Mouse (Mus musculus) C2C12 (cell line): ENCODE results near the gene Hykk. TPM values are rescaled to one million over a fixed set of nuclear protein-coding genes. Genes with fewer than 3 reads are reported as not detected.
"Not testable (repeated sequence)": the region's sequence is repeated elsewhere in the genome, so short reads cannot be mapped to it uniquely, and the experiment has no call there.

Experiments used
- H3K27me3 ChIP-seq: one replicate; pipeline ENCODE4 v1.6.1; 2011; ENCODE audit not compliant: control insufficient read depth, insufficient read depth, insufficient read length
- H3K36me3 ChIP-seq: one replicate; pipeline ENCODE4 v1.6.1; 2011; ENCODE audit not compliant: control insufficient read depth, insufficient read depth
- H3K4me3 ChIP-seq: one replicate; pipeline ENCODE4 v1.5.1; 2011; ENCODE audit warnings: mild to moderate bottlenecking, control low read depth; ENCODE audit not compliant: poor library complexity, insufficient read depth, severe bottlenecking
- H3K79me2 ChIP-seq: one replicate; pipeline ENCODE4 v1.6.1; 2011; ENCODE audit not compliant: control insufficient read depth, insufficient read depth
- H3K79me3 ChIP-seq: one replicate; pipeline ENCODE4 v1.6.1; 2011; ENCODE audit warnings: low read depth, control low read depth
- H3ac ChIP-seq: one replicate; pipeline ENCODE3; 2011; ENCODE audit warnings: low read depth; ENCODE audit not compliant: control insufficient read depth, insufficient read length
- CEBPB ChIP-seq: IDR thresholded peaks from one replicate; pipeline ENCODE4 v1.6.1; 2011; ENCODE audit warnings: low read depth, mild to moderate bottlenecking, control low read depth, moderate library complexity
- CTCF ChIP-seq: IDR thresholded peaks from one replicate; pipeline ENCODE4 v1.5.1; 2011; ENCODE audit not compliant: control insufficient read depth, insufficient read depth, insufficient read length
- FOSL1 ChIP-seq: IDR thresholded peaks from one replicate; pipeline ENCODE4 v1.8.0; 2011; ENCODE audit warnings: mild to moderate bottlenecking, low read length; ENCODE audit not compliant: poor library complexity, insufficient read depth, severe bottlenecking
- MAX ChIP-seq: IDR thresholded peaks from one replicate; pipeline ENCODE4 v1.6.1; 2011; ENCODE audit warnings: mild to moderate bottlenecking, control low read depth
- MYOD1 ChIP-seq: IDR thresholded peaks from one replicate; pipeline ENCODE4 v1.6.1; 2011; ENCODE audit warnings: low read depth; ENCODE audit not compliant: control insufficient read depth, insufficient read length
- MYOG ChIP-seq: IDR thresholded peaks from one replicate; pipeline ENCODE4 v1.6.1; 2011; ENCODE audit not compliant: control insufficient read depth, insufficient read length; ENCODE audit errors: extremely low read depth
- USF1 ChIP-seq: IDR thresholded peaks from one replicate; pipeline ENCODE4 v1.6.1; 2011; ENCODE audit warnings: low read depth, mild to moderate bottlenecking, control low read depth, moderate library complexity
- polyA plus RNA-seq: library from polyadenylated mRNA; unstranded; fragments of >200 nt; fragmentation: generic; extraction: Trizol; gene quantifications from one replicate; pipeline ENCODE4 v1.2.1, GENCODE M21; 2012; ENCODE audit warnings: missing spikeins

Gene Hykk
- polyA plus RNA-seq, 1 experiment = 0.08 TPM

DNA sequence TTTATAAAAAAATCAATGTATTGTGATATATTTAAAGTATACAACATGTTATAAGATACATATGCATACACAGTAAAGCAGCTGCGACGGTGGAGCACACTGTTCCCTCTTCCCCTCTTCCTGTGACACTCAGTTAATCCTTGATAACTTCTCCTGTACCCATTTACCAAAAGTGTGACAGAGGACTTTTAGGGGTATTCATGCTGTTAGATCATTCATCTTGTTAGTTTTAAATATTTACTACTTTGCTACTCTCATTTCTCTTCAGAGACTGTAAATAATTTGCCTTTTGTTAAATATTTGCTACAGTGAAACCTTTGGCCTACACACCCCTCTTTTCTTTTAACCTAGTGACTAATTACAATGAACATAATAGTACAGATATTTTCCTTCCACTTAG is 15.3 kb downstream of the Hykk start:
- H3ac ChIP-seq = no peak overlapping the region
- H3K4me3 ChIP-seq = no peak overlapping the region
- H3K79me2 ChIP-seq = no peaks in the 10 kb centered on the region
- no peak for TF ChIP-seq CEBPB
- TF ChIP-seq MYOG = no peak
- no peak for TF ChIP-seq CTCF
- TF ChIP-seq MYOD1 = no peak
- TF ChIP-seq USF1 = no peak
- no peak for TF ChIP-seq FOSL1
- TF ChIP-seq MAX = no peak
- no peaks in the 10 kb centered on the region for H3K27me3 ChIP-seq
- no peaks in the 10 kb centered on the region for H3K79me3 ChIP-seq
- H3K36me3 ChIP-seq = no peaks in the 10 kb centered on the region

DNA sequence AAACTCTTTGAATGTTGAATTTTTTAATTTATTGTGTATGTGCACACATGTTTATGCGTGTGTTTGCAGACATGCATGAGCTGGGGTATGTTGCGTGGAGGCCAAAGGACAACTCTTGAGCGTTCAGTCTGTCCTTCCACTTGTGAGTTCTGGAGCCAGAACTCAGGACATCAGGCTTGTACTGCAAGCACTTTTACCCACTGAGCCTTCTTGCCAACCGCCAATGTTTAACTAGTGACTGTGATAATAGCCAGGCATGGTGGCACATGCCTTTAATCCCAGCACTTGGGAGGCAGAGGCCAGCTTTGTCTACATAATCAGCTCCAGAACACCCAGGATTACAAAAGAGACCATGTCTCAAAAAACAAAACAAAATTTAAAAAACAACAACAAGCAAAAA is 25.0 kb downstream of the Hykk start:
- Histone ChIP-seq H3K79me3 (no peaks in the 10 kb centered on the region), H3K4me3 (no peak overlapping the region), H3ac (no peak overlapping the region), H3K36me3 (no peaks in the 10 kb centered on the region), H3K79me2 (no peaks in the 10 kb centered on the region), H3K27me3 (no peaks in the 10 kb centered on the region)
- TF ChIP-seq MAX (no peak), FOSL1 (no peak), CTCF (no peak), CEBPB (no peak), MYOD1 (no peak), MYOG (no peak), USF1 (no peak)

DNA sequence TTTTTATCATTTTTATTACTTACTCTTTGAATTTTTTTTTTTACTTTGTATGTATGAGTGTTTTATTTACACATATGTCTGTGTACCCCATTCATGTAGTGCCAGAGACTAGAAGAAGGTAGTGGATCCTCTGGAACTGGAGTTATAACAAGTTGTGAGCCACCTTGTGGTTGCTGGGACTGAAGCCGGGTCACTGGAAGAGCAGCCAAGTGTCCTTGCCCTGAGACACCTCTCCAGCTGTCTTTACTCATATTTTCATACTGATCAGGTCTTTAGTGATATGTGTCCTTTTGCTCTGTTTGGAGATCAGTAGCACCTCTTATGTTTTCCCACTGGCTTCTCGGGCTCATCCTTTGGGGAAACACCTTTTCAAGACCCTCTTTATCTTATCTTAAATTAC is 27.4 kb downstream of the Hykk start:
- H3K79me3 ChIP-seq = no peaks in the 10 kb centered on the region
- H3K36me3 ChIP-seq = no peaks in the 10 kb centered on the region
- no peak overlapping the region for H3K4me3 ChIP-seq
- no peaks in the 10 kb centered on the region for H3K79me2 ChIP-seq
- no peak overlapping the region for H3ac ChIP-seq
- TF ChIP-seq MYOD1 (no peak), FOSL1 (no peak), MAX (no peak), CEBPB (no peak), MYOG (no peak), CTCF (no peak), USF1 (no peak)
- H3K27me3 ChIP-seq = no peaks in the 10 kb centered on the region

DNA sequence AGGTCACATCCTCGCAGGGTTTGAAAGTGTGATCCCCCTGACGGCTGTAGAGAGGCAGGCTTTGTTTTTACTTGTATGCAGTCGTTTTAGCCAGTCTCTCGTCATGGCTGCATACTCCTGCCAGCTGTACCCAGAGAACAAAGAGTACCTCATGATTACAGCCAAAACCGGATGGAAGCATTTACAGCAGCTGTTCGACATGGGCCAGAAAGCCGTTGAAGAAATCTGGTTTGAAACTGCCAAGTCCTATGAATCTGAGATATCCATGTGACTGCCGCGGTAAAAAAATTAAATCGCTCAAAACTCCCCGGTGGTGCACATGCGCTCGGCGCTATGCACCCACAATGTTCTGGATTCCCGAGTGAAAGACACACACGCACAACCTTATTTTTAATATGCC is 29.2 kb downstream of the Hykk start:
- Histone ChIP-seq H3K79me3 (peaks cover 3% of the 10 kb centered on the region), H3ac (no peak overlapping the region), H3K79me2 (peaks cover 7% of the 10 kb centered on the region), H3K4me3 (no peak overlapping the region), H3K27me3 (no peaks in the 10 kb centered on the region), H3K36me3 (no peaks in the 10 kb centered on the region)
- no peak for TF ChIP-seq MYOG

DNA sequence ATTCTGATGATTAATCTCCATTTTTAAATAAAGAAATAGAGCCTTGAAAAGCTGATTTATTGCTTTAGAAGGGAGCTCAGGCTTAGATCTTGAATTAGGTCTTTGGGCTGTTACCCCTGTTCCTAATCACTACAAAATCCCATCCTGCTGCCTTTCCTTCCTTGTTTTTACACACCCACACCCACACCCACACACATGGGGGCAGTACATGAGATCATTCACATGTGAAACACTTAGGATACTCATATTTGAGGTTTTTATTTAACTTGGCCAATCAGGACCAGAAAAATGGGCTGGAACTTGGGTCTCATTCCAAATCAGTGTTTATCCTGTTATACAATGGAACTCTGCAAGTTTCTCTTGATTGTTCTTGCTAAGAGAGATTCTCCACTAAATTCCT is 32.4 kb downstream of the Hykk start:
- Histone ChIP-seq H3K4me3 (no peak overlapping the region), H3K27me3 (no peaks in the 10 kb centered on the region)

DNA sequence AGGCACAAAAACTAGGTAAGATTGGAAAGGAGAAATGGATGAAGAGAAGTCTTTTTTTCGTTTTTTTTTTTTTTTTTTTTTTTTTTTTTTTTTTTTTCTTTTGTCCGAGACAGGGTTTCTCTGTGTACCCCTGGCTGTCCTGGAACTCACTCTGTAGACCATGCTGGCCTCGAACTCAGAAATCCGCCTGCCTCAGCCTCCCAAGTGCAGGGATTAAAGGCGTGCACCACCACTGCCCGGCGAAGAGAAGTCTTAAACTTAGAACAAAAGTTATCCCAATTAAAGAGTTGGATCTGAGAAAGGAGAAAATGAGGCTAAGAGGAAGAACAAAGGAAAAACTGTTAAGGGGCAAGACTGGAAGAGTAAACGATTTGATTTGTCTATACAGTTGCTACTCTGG is 33.1 kb downstream of the Hykk start:
- Histone ChIP-seq H3K79me2 (peaks cover 37% of the 10 kb centered on the region), H3K4me3 (peak overlapping the region; percentile 78), H3ac (peak overlapping the region; percentile 32), H3K79me3 (peaks cover 25% of the 10 kb centered on the region), H3K36me3 (peaks cover 28% of the 10 kb centered on the region)
- H3K27me3 ChIP-seq = not testable (repeated sequence)

More for the DNA sequence above, 32.4 kb downstream of the Hykk start:
- H3ac ChIP-seq = no peak overlapping the region
- no peak for TF ChIP-seq USF1
- no peak for TF ChIP-seq MYOD1
- no peak for TF ChIP-seq FOSL1
- no peak for TF ChIP-seq MAX
- TF ChIP-seq CEBPB = no peak
- TF ChIP-seq MYOG = no peak
- TF ChIP-seq CTCF = no peak
- H3K79me2 ChIP-seq = peaks cover 37% of the 10 kb centered on the region
- peaks cover 25% of the 10 kb centered on the region for H3K79me3 ChIP-seq
- peaks cover 21% of the 10 kb centered on the region for H3K36me3 ChIP-seq
